Mouse (Mus musculus): ENCODE data around the gene Golga1. TPM values are rescaled to one million over a fixed set of nuclear protein-coding genes. Genes with fewer than 3 reads are reported as not detected.

Gene Golga1
- total and polyA plus RNA-seq, 2 experiments from 2014 or later, result 12.4 to 21.2 TPM

GRCm38 (mm10) chr2:38987371-38987770, 78.0 kb downstream of the Golga1 start:
- Histone ChIP-seq H3K27ac (ENCODE audit: low read depth) (no peak overlapping the region), H3K4me2 (ENCODE audit: low read depth, low read length) (no peak overlapping the region), H3K9ac (replicated peaks; ENCODE audit: low read depth, low read length) (no peak overlapping the region), H3K36me3 (replicated peaks; ENCODE audit: control insufficient read depth, insufficient read depth, low read length) (no peaks in the 10 kb centered on the region), H3K9me3 (replicated peaks; ENCODE audit: control insufficient read depth, low read length) (no peaks in the 10 kb centered on the region), H3K4me3 (ENCODE audit: low read depth, low read length) (no peak overlapping the region), H3K27me3 (ENCODE audit: control insufficient read depth, insufficient read depth, low read length) (no peaks in the 10 kb centered on the region), H3K4me1 (ENCODE audit: control insufficient read depth, insufficient read depth) (no peaks in the 10 kb centered on the region)
- ATAC-seq (ENCODE audit: insufficient read depth, low read depth) (no peak), DNase-seq (ENCODE audit: low spot score) (no peak)
- WGBS, result 61% methylated on average over 1 of the region's 1 CpGs
- no peak for TF ChIP-seq CTCF (IDR thresholded peaks at IDR 0.05; ENCODE audit: low read depth)
- TF ChIP-seq EP300 (IDR thresholded peaks at IDR 0.05; ENCODE audit: low read depth), result no peak

GRCm38 (mm10) chr2:38986580-38986979, 78.8 kb downstream of the Golga1 start:
- Histone ChIP-seq H3K27ac (ENCODE audit: low read depth) (no peak overlapping the region), H3K9ac (replicated peaks; ENCODE audit: low read depth, low read length) (no peak overlapping the region), H3K4me2 (ENCODE audit: low read depth, low read length) (no peak overlapping the region), H3K9me3 (replicated peaks; ENCODE audit: control insufficient read depth, low read length) (no peaks in the 10 kb centered on the region), H3K27me3 (ENCODE audit: control insufficient read depth, insufficient read depth, low read length) (no peaks in the 10 kb centered on the region), H3K36me3 (replicated peaks; ENCODE audit: control insufficient read depth, insufficient read depth, low read length) (no peaks in the 10 kb centered on the region), H3K4me1 (ENCODE audit: control insufficient read depth, insufficient read depth) (no peaks in the 10 kb centered on the region), H3K4me3 (ENCODE audit: low read depth, low read length) (no peak overlapping the region)
- 50% methylated on average over 3 of the region's 3 CpGs for WGBS
- ATAC-seq (ENCODE audit: insufficient read depth, low read depth), result no peak
- TF ChIP-seq EP300 (IDR thresholded peaks at IDR 0.05; ENCODE audit: low read depth) (no peak), CTCF (IDR thresholded peaks at IDR 0.05; ENCODE audit: low read depth) (no peak)
- DNase-seq (ENCODE audit: low spot score), result no peak

GRCm38 (mm10) chr2:38983456-38983855, 81.9 kb downstream of the Golga1 start:
- H3K9ac ChIP-seq (replicated peaks; ENCODE audit: low read depth, low read length), result no peak overlapping the region
- ATAC-seq (ENCODE audit: insufficient read depth, low read depth) (no peak), DNase-seq (ENCODE audit: low spot score) (no peak)
- H3K4me1 ChIP-seq (ENCODE audit: control insufficient read depth, insufficient read depth), result no peaks in the 10 kb centered on the region
- H3K27me3 ChIP-seq (ENCODE audit: control insufficient read depth, insufficient read depth, low read length), result no peaks in the 10 kb centered on the region
- no peak overlapping the region for H3K4me2 ChIP-seq (ENCODE audit: low read depth, low read length)
- H3K36me3 ChIP-seq (replicated peaks; ENCODE audit: control insufficient read depth, insufficient read depth, low read length), result no peaks in the 10 kb centered on the region
- 98% methylated on average over 2 of the region's 2 CpGs for WGBS
- TF ChIP-seq CTCF (IDR thresholded peaks at IDR 0.05; ENCODE audit: low read depth), result peak; percentile 23; the same call in 1 of the 2 replicates
- TF ChIP-seq EP300 (IDR thresholded peaks at IDR 0.05; ENCODE audit: low read depth), result no peak
- no peaks in the 10 kb centered on the region for H3K9me3 ChIP-seq (replicated peaks; ENCODE audit: control insufficient read depth, low read length)
- no peak overlapping the region for H3K27ac ChIP-seq (ENCODE audit: low read depth)
- H3K4me3 ChIP-seq (ENCODE audit: low read depth, low read length), result no peak overlapping the region

GRCm38 (mm10) chr2:38977837-38978236, 87.5 kb downstream of the Golga1 start:
- WGBS, result 50% methylated on average over 4 of the region's 4 CpGs
- Histone ChIP-seq H3K27me3 (ENCODE audit: control insufficient read depth, insufficient read depth, low read length) (0 out of 2 replicates have a peak, but pooled peaks cover 3% of the 10 kb centered on the region), H3K9me3 (replicated peaks; ENCODE audit: control insufficient read depth, low read length) (no peaks in the 10 kb centered on the region), H3K4me1 (ENCODE audit: control insufficient read depth, insufficient read depth) (no peaks in the 10 kb centered on the region), H3K36me3 (replicated peaks; ENCODE audit: control insufficient read depth, insufficient read depth, low read length) (no peaks in the 10 kb centered on the region), H3K4me2 (ENCODE audit: low read depth, low read length) (no peak overlapping the region), H3K4me3 (ENCODE audit: low read depth, low read length) (no peak overlapping the region), H3K9ac (replicated peaks; ENCODE audit: low read depth, low read length) (no peak overlapping the region), H3K27ac (ENCODE audit: low read depth) (no peak overlapping the region)
- TF ChIP-seq CTCF (IDR thresholded peaks at IDR 0.05; ENCODE audit: low read depth) (no peak), EP300 (IDR thresholded peaks at IDR 0.05; ENCODE audit: low read depth) (no peak)
- DNase-seq (ENCODE audit: low spot score) (no peak), ATAC-seq (ENCODE audit: insufficient read depth, low read depth) (no peak)

GRCm38 (mm10) chr2:38975941-38976805, 89.2 kb downstream of the Golga1 start:
- no peak for TF ChIP-seq CTCF (IDR thresholded peaks at IDR 0.05; ENCODE audit: low read depth)
- H3K4me2 ChIP-seq (ENCODE audit: low read depth, low read length), result no peak overlapping the region
- no peak overlapping the region for H3K27ac ChIP-seq (ENCODE audit: low read depth)

More at GRCm38 (mm10) chr2:38975941-38976805, 89.2 kb downstream of the Golga1 start:
- no peaks in the 10 kb centered on the region for H3K36me3 ChIP-seq (replicated peaks; ENCODE audit: control insufficient read depth, insufficient read depth, low read length)
- 0 out of 2 replicates have a peak, but pooled peaks cover 3% of the 10 kb centered on the region for H3K27me3 ChIP-seq (ENCODE audit: control insufficient read depth, insufficient read depth, low read length)
- DNase-seq (ENCODE audit: low spot score), result no peak
- H3K9ac ChIP-seq (replicated peaks; ENCODE audit: low read depth, low read length), result no peak overlapping the region
- H3K9me3 ChIP-seq (replicated peaks; ENCODE audit: control insufficient read depth, low read length), result no peaks in the 10 kb centered on the region
- H3K4me1 ChIP-seq (ENCODE audit: control insufficient read depth, insufficient read depth), result no peaks in the 10 kb centered on the region
- no peak overlapping the region for H3K4me3 ChIP-seq (ENCODE audit: low read depth, low read length)
- 69% methylated on average over 20 of the region's 21 CpGs for WGBS
- ATAC-seq (ENCODE audit: insufficient read depth, low read depth), result no peak

Data from heart, postnatal 0 days (tissue).